Mouse (Mus musculus) frontal cortex, adult 2 months (tissue): ENCODE data around the gene Trim44. TPM values are rescaled to one million over a fixed set of nuclear protein-coding genes. Genes with fewer than 3 reads are reported as not detected.

Experiments used
- DNase-seq, 2 experiments: peaks; one replicate each; pipeline ENCODE4 v3.0.0; 2022; ENCODE audit warnings: low spot score in 1 of 2; ENCODE audit errors: extremely low spot score in 1 of 2
- polyA plus RNA-seq: library from polyadenylated mRNA; depleted of rRNA; stranded (reverse); fragments of >200 nt; gene quantifications from 2 replicates; pipeline ENCODE4 v1.2.3, GENCODE M21; 2012

Trim44 gene
- polyA plus RNA-seq, 1 experiment: 157 TPM

- no peak for DNase-seq
These were observed 36.3 kb downstream of the Trim44 start for GRCm38 (mm10) chr2:102371332-102371731.

- DNase-seq: no peak
These were observed 41.6 kb downstream of the Trim44 start for GRCm38 (mm10) chr2:102365983-102366545.

- no peak for DNase-seq
These were observed 42.9 kb downstream of the Trim44 start for GRCm38 (mm10) chr2:102364565-102365200.

GRCm38 (mm10) chr2:102362896-102363530 lies 44.6 kb downstream of the Trim44 start:
- no peak for DNase-seq

GRCm38 (mm10) chr2:102362266-102362665 lies 45.4 kb downstream of the Trim44 start:
- no peak for DNase-seq

GRCm38 (mm10) chr2:102356879-102357695 lies 50.5 kb downstream of the Trim44 start:
- no peak for DNase-seq

- DNase-seq: peak; percentile 38 to 57
These were observed 53.6 kb downstream of the Trim44 start for GRCm38 (mm10) chr2:102354076-102354475.

- DNase-seq: no peak
These were observed 66.2 kb downstream of the Trim44 start for GRCm38 (mm10) chr2:102341429-102341828.

- DNase-seq: no peak
These were observed 70.8 kb downstream of the Trim44 start for GRCm38 (mm10) chr2:102336816-102337215.

GRCm38 (mm10) chr2:102331932-102332331 lies 75.7 kb downstream of the Trim44 start:
- DNase-seq: no peak

GRCm38 (mm10) chr2:102331092-102331491 lies 76.5 kb downstream of the Trim44 start:
- DNase-seq: no peak

GRCm38 (mm10) chr2:102325921-102326320 lies 81.7 kb downstream of the Trim44 start:
- DNase-seq: no peak

GRCm38 (mm10) chr2:102324336-102324735 lies 83.3 kb downstream of the Trim44 start:
- no peak for DNase-seq

GRCm38 (mm10) chr2:102316540-102316939 lies 91.1 kb downstream of the Trim44 start:
- peak; percentile 70 to 79 for DNase-seq

- DNase-seq: no peak
These were observed 92.5 kb downstream of the Trim44 start for GRCm38 (mm10) chr2:102315153-102315552.

GRCm38 (mm10) chr2:102314610-102315009 lies 93.0 kb downstream of the Trim44 start:
- DNase-seq: no peak

- DNase-seq: no peak
These were observed 93.6 kb downstream of the Trim44 start for GRCm38 (mm10) chr2:102314068-102314467.

- DNase-seq: no peak
These were observed 94.7 kb downstream of the Trim44 start for GRCm38 (mm10) chr2:102312903-102313302.

GRCm38 (mm10) chr2:102303274-102303673 lies 104.4 kb downstream of the Trim44 start:
- DNase-seq: no peak

GRCm38 (mm10) chr2:102302532-102302931 lies 105.1 kb downstream of the Trim44 start:
- DNase-seq: peak; percentile 33 to 60

GRCm38 (mm10) chr2:102294827-102295270 lies 112.8 kb downstream of the Trim44 start:
- DNase-seq: no peak
